Mouse (Mus musculus): ENCODE results near the gene Fchsd2.

- TF ChIP-seq GATA1 (IDR thresholded peaks at IDR 0.05; ENCODE audit: borderline replicate concordance, low read length) (no peak), FLI1 (IDR thresholded peaks at IDR 0.05; ENCODE audit: low read length) (no peak)
Observed at GRCm38 (mm10) chr7:101062246-101062645, 30.4 kb upstream of the Fchsd2 start.
